Mouse (Mus musculus) left cerebral cortex, adult 2 months (tissue): ENCODE measurements around the gene Rpl41. TPM values are rescaled to one million over a fixed set of nuclear protein-coding genes. Genes with fewer than 3 reads are reported as not detected.
A peak's percentile ranks its signal among the peaks of the same experiment; 100 is the strongest.
"Not testable (repeated sequence)": the region's sequence is repeated elsewhere in the genome, so short reads cannot be mapped to it uniquely, and the experiment has no call there.

Source experiments
- DNase-seq, 2 experiments: peaks; one replicate each; pipeline ENCODE4 v3.0.0; 2021 to 2022; ENCODE audit warnings: low spot score in 2 of 2, mixed read lengths in 1 of 2; ENCODE audit errors: extremely low spot score in 1 of 2
- H3K27ac ChIP-seq: fragments of 200-600 bp; 2 replicates; pipeline ENCODE4 v1.8.1; 2022
- H3K4me3 ChIP-seq: fragments of 200-600 bp; 2 replicates; pipeline ENCODE4 v1.8.1; 2022
- CTCF ChIP-seq: fragments of 200-600 bp; IDR thresholded peaks from 2 replicates; pipeline ENCODE4 v1.8.1; 2022; ENCODE audit warnings: antibody characterized with exemption, mild to moderate bottlenecking, moderate library complexity
- intact Hi-C: fragments of 180-260 bp; cut with DNase I; formaldehyde crosslinking; loops from one replicate; pipeline ENCODE4 v1.15.1; 2025
- total RNA-seq, 2 experiments: library from RNA; stranded (reverse); gene quantifications; 2 replicates each; pipeline ENCODE4 v1.2.3; 2021

The Rpl41 gene
- total RNA-seq, 2 experiments from 2014 or later, result 1,506 to 1,537 TPM

- intact Hi-C loops, result loop anchor here (2.0 kb wide), 1 partner anchor 18 kb away; no protein-coding TSS in a partner anchor
- TF ChIP-seq CTCF, result no peak
- DNase-seq, result no peak
- H3K27ac ChIP-seq, result no peak overlapping the region
- no peak overlapping the region for H3K4me3 ChIP-seq
Measured at GRCm38 (mm10) chr10:128584386-128584785, 35.3 kb upstream of the Rpl41 start.

GRCm38 (mm10) chr10:128583644-128584043 lies 34.5 kb upstream of the Rpl41 start:
- intact Hi-C loops, result loop anchor here (2.0 kb wide), 1 partner anchor 17 kb away; no protein-coding TSS in a partner anchor
- peak in 1 of 2 experiments; percentile 33 for DNase-seq
- H3K4me3 ChIP-seq, result no peak overlapping the region
- TF ChIP-seq CTCF, result no peak
- no peak overlapping the region for H3K27ac ChIP-seq

GRCm38 (mm10) chr10:128579731-128580130 lies 30.6 kb upstream of the Rpl41 start:
- DNase-seq, result no peak
- H3K27ac ChIP-seq, result no peak overlapping the region
- no peak for TF ChIP-seq CTCF
- intact Hi-C loops, result no loop called here
- no peak overlapping the region for H3K4me3 ChIP-seq

GRCm38 (mm10) chr10:128579298-128579697 lies 30.2 kb upstream of the Rpl41 start:
- TF ChIP-seq CTCF, result no peak
- intact Hi-C loops, result no loop called here
- DNase-seq, result no peak
- Histone ChIP-seq H3K27ac (no peak overlapping the region), H3K4me3 (no peak overlapping the region)

- intact Hi-C loops, result no loop called here
- no peak for TF ChIP-seq CTCF
- no peak for DNase-seq
- Histone ChIP-seq H3K27ac (no peak overlapping the region), H3K4me3 (no peak overlapping the region)
Measured at GRCm38 (mm10) chr10:128578330-128578729, 29.2 kb upstream of the Rpl41 start.

GRCm38 (mm10) chr10:128575063-128575462 lies 26.0 kb upstream of the Rpl41 start:
- DNase-seq, result no peak
- TF ChIP-seq CTCF, result peak; percentile 12; the same call in 1 of the 2 replicates
- intact Hi-C loops, result no loop called here
- no peak overlapping the region for H3K27ac ChIP-seq
- H3K4me3 ChIP-seq, result no peak overlapping the region

- TF ChIP-seq CTCF, result no peak; the same call in none of the 2 replicates
- Histone ChIP-seq H3K27ac (peak within 1 kb of the TSS; percentile 82), H3K4me3 (peak within 1 kb of the TSS; percentile 71)
- intact Hi-C loops, result loop anchor here (1.0 to 5.0 kb wide), 5 partner anchors 15 to 106 kb away; partner anchors contain the start of genes Rps26 and Suox
- DNase-seq, result peak; percentile 99
Measured at GRCm38 (mm10) chr10:128565788-128566531, 16.9 kb upstream of the Rpl41 start, which contains the start of gene Pa2g4. TSS of gene Pa2g4 (minus strand) at chr10:128565987.

GRCm38 (mm10) chr10:128565206-128565787 lies 16.2 kb upstream of the Rpl41 start:
- H3K27ac ChIP-seq, result peak overlapping the region; percentile 81
- intact Hi-C loops, result loop anchor here (2.0 to 5.0 kb wide), 3 partner anchors 14 to 107 kb away; partner anchors contain the start of gene Suox
- peak overlapping the region; percentile 71 for H3K4me3 ChIP-seq
- no peak for DNase-seq
- TF ChIP-seq CTCF, result no peak

- H3K27ac ChIP-seq, result no peak overlapping the region
- no peak for TF ChIP-seq CTCF
- H3K4me3 ChIP-seq, result no peak overlapping the region
- intact Hi-C loops, result no loop called here
- DNase-seq, result no peak
Measured at GRCm38 (mm10) chr10:128563544-128563943, 14.4 kb upstream of the Rpl41 start.

- Histone ChIP-seq H3K4me3 (no peak overlapping the region), H3K27ac (no peak overlapping the region)
- intact Hi-C loops, result no loop called here
- no peak for DNase-seq
- TF ChIP-seq CTCF, result no peak
Measured at GRCm38 (mm10) chr10:128556963-128557362, 7.9 kb upstream of the Rpl41 start.

GRCm38 (mm10) chr10:128556286-128556685 lies 7.2 kb upstream of the Rpl41 start:
- intact Hi-C loops, result no loop called here
- peak; percentile 41 for TF ChIP-seq CTCF
- H3K4me3 ChIP-seq, result no peak overlapping the region
- H3K27ac ChIP-seq, result no peak overlapping the region
- DNase-seq, result no peak

- H3K4me3 ChIP-seq, DNase-seq, intact Hi-C loops, H3K27ac ChIP-seq: not testable (repeated sequence)
Measured at GRCm38 (mm10) chr10:128555567-128555966, 6.5 kb upstream of the Rpl41 start.

- H3K27ac ChIP-seq, DNase-seq, H3K4me3 ChIP-seq: not testable (repeated sequence)
- intact Hi-C loops, result loop anchor here (2.0 kb wide), 2 partner anchors 15 to 123 kb away; partner anchors contain the start of gene Pa2g4
Measured at GRCm38 (mm10) chr10:128550144-128550823, 1.2 kb upstream of the Rpl41 start.

- not testable (repeated sequence) for H3K27ac ChIP-seq, H3K4me3 ChIP-seq
- DNase-seq, result peak in 1 of 2 experiments; percentile 12
- intact Hi-C loops, result loop anchor here (1.0 to 2.0 kb wide), 3 partner anchors 15 to 123 kb away; partner anchors contain the start of genes Pa2g4 and Rps26
Measured at GRCm38 (mm10) chr10:128549682-128550057, 565 bp upstream of the Rpl41 start.

- Histone ChIP-seq H3K27ac (peak overlapping the region; percentile 97), H3K4me3 (peak overlapping the region; percentile 73)
- intact Hi-C loops, result not testable (repeated sequence)
- peak in 1 of 2 experiments; percentile 23 for DNase-seq
Measured at GRCm38 (mm10) chr10:128548051-128548791, 884 bp downstream of the Rpl41 start.
